Mouse (Mus musculus) neural tube, embryonic 11.5 days (tissue): ENCODE results near the gene Hebp2. TPM values are rescaled to one million over a fixed set of nuclear protein-coding genes. Genes with fewer than 3 reads are reported as not detected.

ENCODE experiments used
- ATAC-seq: fragments of 200-750 bp; cut with Nextera tagmentation; 2 replicates; pipeline ENCODE4 v1.8.0; 2017; ENCODE audit warnings: moderate number of reproducible peaks, mild to moderate bottlenecking, moderate TSS enrichment, moderate library complexity; ENCODE audit not compliant: insufficient read depth, low FRiP score, low TSS enrichment
- DNase-seq: peaks from one replicate; pipeline ENCODE4 v3.0.0-alpha.2; 2015; ENCODE audit warnings: low spot score
- H3K27ac ChIP-seq: fragments of 300-500 bp; sonication (generic); 2 replicates; pipeline ENCODE4 v1.5.1; 2014; ENCODE audit warnings: low read depth, mild to moderate bottlenecking, low read length
- H3K27me3 ChIP-seq: fragments of 300-500 bp; sonication (generic); 2 replicates; pipeline ENCODE4 v1.6.1; 2014; ENCODE audit warnings: mild to moderate bottlenecking, low read length, mixed read lengths; ENCODE audit not compliant: control insufficient read depth, insufficient read depth
- H3K36me3 ChIP-seq: fragments of 300-500 bp; sonication (generic); 2 replicates; pipeline ENCODE4 v1.6.1; 2014; ENCODE audit warnings: mild to moderate bottlenecking, low read length, moderate library complexity, mixed read lengths; ENCODE audit not compliant: control insufficient read depth, insufficient read depth
- H3K4me1 ChIP-seq: fragments of 300-500 bp; sonication (generic); 2 replicates; pipeline ENCODE4 v1.6.1; 2014; ENCODE audit warnings: low read length, mixed read lengths; ENCODE audit not compliant: control insufficient read depth, insufficient read depth
- H3K4me2 ChIP-seq: fragments of 300-500 bp; sonication (generic); 2 replicates; pipeline ENCODE4 v1.6.1; 2014; ENCODE audit warnings: low read depth, mild to moderate bottlenecking, moderate library complexity
- H3K4me3 ChIP-seq: fragments of 300-500 bp; sonication (generic); 2 replicates; pipeline ENCODE4 v1.5.1; 2014; ENCODE audit warnings: low read depth, low read length
- H3K9ac ChIP-seq: fragments of 300-500 bp; sonication (generic); 2 replicates; pipeline ENCODE4 v1.6.1; 2014; ENCODE audit warnings: mild to moderate bottlenecking, low read length
- H3K9me3 ChIP-seq: fragments of 300-500 bp; sonication (generic); 2 replicates; pipeline ENCODE4 v1.6.1; 2016; ENCODE audit warnings: low read length; ENCODE audit not compliant: control insufficient read depth
- WGBS: fragments of 180-500 bp; shearing (Covaris S2); extraction: QIAGEN DNeasy Blood & Tissue Kit; methylation state at CpG from one replicate; pipeline ENCODE4 v1.1.7; 2014; 5-methylcytosine and 5-hydroxymethylcytosine counted together
- polyA plus RNA-seq: library from polyadenylated mRNA; unstranded; fragments of >200 nt; fragmentation: Nextera tagmentation; extraction: Ambion mirVana; gene quantifications from 2 replicates; pipeline ENCODE4 v1.2.1, GENCODE M21; 2014

Hebp2 gene
- polyA plus RNA-seq, 1 experiment from 2014 or later, result 19.3 TPM

DNA sequence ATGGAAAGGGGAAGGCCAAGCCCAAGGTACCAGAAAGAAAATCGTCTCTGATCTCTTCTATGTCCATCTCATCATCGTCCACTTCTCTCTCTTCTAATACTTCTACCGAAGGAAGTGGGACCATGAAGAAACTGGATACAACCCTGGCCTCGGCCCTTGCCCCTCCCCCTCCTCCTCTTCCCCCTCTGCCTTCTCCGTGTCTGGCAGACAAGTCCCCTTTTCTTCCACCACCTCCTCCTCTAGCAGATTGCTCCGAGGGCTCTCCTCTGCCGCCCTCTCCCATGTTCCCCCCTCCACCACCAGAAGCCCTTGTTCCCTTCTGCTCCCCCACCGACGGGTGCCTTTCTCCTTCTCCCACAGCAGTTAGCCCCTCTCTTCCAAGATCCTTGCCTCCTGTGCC is 20.1 kb downstream of the Hebp2 start:
- H3K27ac ChIP-seq, result no peak overlapping the region
- no peak for ATAC-seq
- WGBS, result 64% methylated on average over 9 of the region's 9 CpGs
- no peaks in the 10 kb centered on the region for H3K4me1 ChIP-seq
- H3K9ac ChIP-seq, result no peak overlapping the region
- H3K9me3 ChIP-seq, result no peaks in the 10 kb centered on the region
- DNase-seq, result no peak
- no peak overlapping the region for H3K4me2 ChIP-seq
- no peaks in the 10 kb centered on the region for H3K27me3 ChIP-seq
- peaks cover 7% of the 10 kb centered on the region for H3K36me3 ChIP-seq
- H3K4me3 ChIP-seq, result no peak overlapping the region

- Histone ChIP-seq H3K9me3 (no peaks in the 10 kb centered on the region), H3K4me1 (no peaks in the 10 kb centered on the region), H3K27ac (no peak overlapping the region), H3K4me2 (no peak overlapping the region), H3K4me3 (no peak overlapping the region), H3K9ac (no peak overlapping the region), H3K36me3 (peaks cover 7% of the 10 kb centered on the region), H3K27me3 (no peaks in the 10 kb centered on the region)
- no peak for ATAC-seq
- no peak for DNase-seq
- 88% methylated on average over 15 of the region's 15 CpGs for WGBS
Observed at GRCm38 (mm10) chr10:18525311-18525710, 20.6 kb downstream of the Hebp2 start.

GRCm38 (mm10) chr10:18522556-18522955 is 23.3 kb downstream of the Hebp2 start:
- Histone ChIP-seq H3K4me2 (no peak overlapping the region), H3K36me3 (peaks cover 7% of the 10 kb centered on the region), H3K27me3 (no peaks in the 10 kb centered on the region), H3K4me3 (no peak overlapping the region), H3K4me1 (no peaks in the 10 kb centered on the region), H3K9ac (no peak overlapping the region), H3K9me3 (no peaks in the 10 kb centered on the region), H3K27ac (no peak overlapping the region)
- 70% methylated on average over 2 of the region's 2 CpGs for WGBS
- DNase-seq (no peak), ATAC-seq (no peak)

DNA sequence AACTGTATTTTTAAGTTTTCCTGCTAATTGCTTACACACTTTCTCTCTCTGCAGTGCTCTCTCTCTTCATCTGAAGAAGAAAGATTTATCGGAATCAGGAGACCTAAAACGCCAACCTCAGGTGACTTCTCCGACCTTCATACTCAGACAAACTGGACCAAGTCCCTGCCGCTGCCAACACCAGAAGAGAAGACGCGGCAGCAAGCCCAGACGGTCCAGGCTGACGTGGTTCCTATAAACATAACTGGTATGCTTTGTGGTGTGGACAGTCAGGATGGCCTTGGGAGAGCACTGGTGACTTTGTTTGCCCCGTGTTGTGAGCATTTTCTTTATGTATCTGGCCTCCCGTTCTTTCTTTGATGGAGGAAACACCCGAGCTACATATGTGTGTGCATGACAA is 34.4 kb downstream of the Hebp2 start:
- WGBS, result 90% methylated on average over 11 of the region's 11 CpGs
- no peak for DNase-seq
- no peak overlapping the region for H3K4me3 ChIP-seq
- no peaks in the 10 kb centered on the region for H3K27me3 ChIP-seq
- 0 out of 2 replicates have a peak, but pooled peaks cover 2% of the 10 kb centered on the region for H3K36me3 ChIP-seq
- no peak for ATAC-seq
- peaks cover 4% of the 10 kb centered on the region; the same call in 1 of the 2 replicates for H3K4me1 ChIP-seq
- no peak overlapping the region for H3K9ac ChIP-seq
- H3K9me3 ChIP-seq, result no peaks in the 10 kb centered on the region
- no peak overlapping the region for H3K27ac ChIP-seq
- H3K4me2 ChIP-seq, result no peak overlapping the region

DNA sequence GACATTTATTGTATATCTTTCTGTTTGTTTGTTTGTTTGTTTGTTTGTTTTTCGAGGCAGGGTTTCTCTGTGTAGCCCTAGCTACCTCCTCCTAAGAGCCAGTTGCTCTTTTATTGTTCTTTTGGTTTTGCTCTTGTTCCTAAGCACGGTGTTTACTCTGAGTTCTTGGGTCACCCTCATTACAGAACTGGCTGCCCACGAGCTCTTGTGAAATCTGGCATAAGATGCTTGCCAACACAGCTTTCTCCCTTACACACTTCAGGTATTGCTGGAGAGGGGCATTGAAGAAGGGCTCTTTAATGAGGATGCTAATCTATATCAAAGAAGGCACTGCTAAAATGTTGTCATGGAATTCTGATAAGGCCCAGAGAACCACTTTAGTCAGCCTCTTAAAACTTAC is 35.2 kb downstream of the Hebp2 start:
- DNase-seq (no peak), ATAC-seq (no peak)
- Histone ChIP-seq H3K36me3 (0 out of 2 replicates have a peak, but pooled peaks cover 2% of the 10 kb centered on the region), H3K4me2 (no peak overlapping the region), H3K27ac (no peak overlapping the region), H3K9ac (no peak overlapping the region), H3K27me3 (no peaks in the 10 kb centered on the region), H3K9me3 (no peaks in the 10 kb centered on the region), H3K4me3 (no peak overlapping the region), H3K4me1 (peaks cover 5% of the 10 kb centered on the region; the same call in 1 of the 2 replicates)
- 77% methylated on average over 3 of the region's 3 CpGs for WGBS

DNA sequence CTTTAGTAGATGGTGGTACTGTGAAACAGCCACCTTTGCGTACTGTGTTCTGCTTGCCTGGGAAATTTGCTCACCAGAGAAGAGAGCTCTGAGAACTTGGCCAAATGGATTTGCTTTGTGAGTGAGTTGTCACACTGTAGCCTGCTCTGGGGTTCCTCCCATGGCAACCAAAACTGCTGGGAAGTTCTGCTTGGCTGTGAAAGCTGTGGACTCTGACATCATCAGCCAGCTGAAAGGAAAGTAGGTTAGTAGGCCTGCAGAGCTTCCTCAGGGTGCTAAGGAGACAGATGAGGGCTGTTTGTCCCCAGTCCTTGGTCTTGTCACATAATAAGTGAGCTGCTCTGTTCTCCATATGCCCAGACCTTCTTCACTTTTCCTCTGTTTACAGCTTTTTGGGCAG is 37.3 kb downstream of the Hebp2 start:
- H3K9ac ChIP-seq, result no peak overlapping the region
- H3K4me2 ChIP-seq, result no peak overlapping the region
- 32% methylated on average over 1 of the region's 1 CpGs for WGBS
- no peaks in the 10 kb centered on the region for H3K27me3 ChIP-seq
- H3K27ac ChIP-seq, result no peak overlapping the region
- no peaks in the 10 kb centered on the region for H3K9me3 ChIP-seq
- DNase-seq (no peak), ATAC-seq (no peak)
- 0 out of 2 replicates have a peak, but pooled peaks cover 2% of the 10 kb centered on the region for H3K36me3 ChIP-seq
- H3K4me1 ChIP-seq, result peaks cover 5% of the 10 kb centered on the region; the same call in 1 of the 2 replicates
- no peak overlapping the region for H3K4me3 ChIP-seq

DNA sequence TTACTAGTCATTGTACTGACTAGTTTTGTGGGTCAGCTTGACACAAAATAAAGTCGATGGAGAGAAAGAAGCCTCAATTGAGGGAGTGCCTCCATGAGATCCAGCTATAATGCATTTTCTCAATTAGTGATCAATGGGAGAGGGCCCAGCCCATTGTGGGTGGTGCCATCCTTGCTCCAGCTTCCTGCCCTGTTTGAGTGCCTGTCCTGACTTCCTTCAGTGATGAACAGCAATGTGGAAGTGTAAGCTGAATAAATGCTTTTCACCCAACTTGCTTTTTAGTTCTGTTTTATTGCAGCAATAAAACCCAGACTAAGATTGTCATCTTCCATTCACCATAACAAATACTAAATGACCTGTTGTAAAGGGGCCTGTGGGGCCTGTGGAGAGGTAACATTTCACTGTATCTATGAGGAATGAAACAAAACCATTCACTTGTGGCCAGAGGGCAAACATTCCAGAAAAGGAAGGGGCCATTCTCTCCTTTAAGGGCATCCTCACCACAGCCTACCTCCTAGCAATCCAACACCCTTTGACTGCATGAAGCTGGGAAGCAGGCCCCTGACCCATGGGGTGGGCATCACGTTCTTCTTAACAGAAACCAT is 37.9 kb downstream of the Hebp2 start:
- Histone ChIP-seq H3K36me3 (0 out of 2 replicates have a peak, but pooled peaks cover 2% of the 10 kb centered on the region), H3K4me3 (no peak overlapping the region), H3K27ac (no peak overlapping the region), H3K27me3 (no peaks in the 10 kb centered on the region), H3K4me2 (no peak overlapping the region), H3K9ac (no peak overlapping the region), H3K4me1 (peaks cover 5% of the 10 kb centered on the region; the same call in 1 of the 2 replicates), H3K9me3 (no peaks in the 10 kb centered on the region)
- no peak for ATAC-seq
- 24% methylated on average over 2 of the region's 2 CpGs for WGBS
- DNase-seq, result no peak

- Histone ChIP-seq H3K9ac (no peak overlapping the region), H3K27me3 (no peaks in the 10 kb centered on the region), H3K4me1 (peaks cover 5% of the 10 kb centered on the region; the same call in 1 of the 2 replicates), H3K27ac (no peak overlapping the region), H3K4me2 (no peak overlapping the region), H3K36me3 (no peaks in the 10 kb centered on the region), H3K4me3 (no peak overlapping the region), H3K9me3 (no peaks in the 10 kb centered on the region)
- 47% methylated on average over 6 of the region's 6 CpGs for WGBS
- no peak for ATAC-seq
- no peak for DNase-seq
Observed at GRCm38 (mm10) chr10:18506501-18506946, 39.4 kb downstream of the Hebp2 start.

- H3K36me3 ChIP-seq, result no peaks in the 10 kb centered on the region
- no peaks in the 10 kb centered on the region for H3K27me3 ChIP-seq
- H3K9ac ChIP-seq, result no peak overlapping the region
- peaks cover 5% of the 10 kb centered on the region; the same call in 1 of the 2 replicates for H3K4me1 ChIP-seq
- no peak for ATAC-seq
- H3K27ac ChIP-seq, result no peak overlapping the region
- no peak overlapping the region for H3K4me3 ChIP-seq
- 57% methylated on average over 10 of the region's 10 CpGs for WGBS
- no peak for DNase-seq
- no peaks in the 10 kb centered on the region for H3K9me3 ChIP-seq
- no peak overlapping the region for H3K4me2 ChIP-seq
Observed at GRCm38 (mm10) chr10:18505690-18506089, 40.2 kb downstream of the Hebp2 start.
